Mouse (Mus musculus) forebrain, postnatal 0 days (tissue): ENCODE data around the gene Setd4. TPM values are rescaled to one million over a fixed set of nuclear protein-coding genes. Genes with fewer than 3 reads are reported as not detected.

Source experiments
- ATAC-seq: fragments of 200-750 bp; cut with Nextera tagmentation; 2 replicates; pipeline ENCODE4 v1.8.0; 2017; ENCODE audit warnings: mild to moderate bottlenecking, moderate library complexity
- DNase-seq: peaks from one replicate; pipeline ENCODE4 v3.0.0-alpha.2; 2015
- H3K27ac ChIP-seq: fragments of 300-500 bp; sonication (generic); 2 replicates; pipeline ENCODE4 v1.5.1; 2014; ENCODE audit warnings: low read depth, mild to moderate bottlenecking, antibody characterized with exemption, low read length, moderate library complexity, mixed read lengths
- H3K27me3 ChIP-seq: fragments of 300-500 bp; sonication (generic); 2 replicates; pipeline ENCODE4 v1.6.1; 2014; ENCODE audit warnings: mild to moderate bottlenecking, low read length, mixed read lengths; ENCODE audit not compliant: insufficient read depth
- H3K36me3 ChIP-seq: fragments of 300-500 bp; sonication (generic); 2 replicates; pipeline ENCODE4 v1.6.1; 2014; ENCODE audit warnings: mild to moderate bottlenecking, moderate library complexity; ENCODE audit not compliant: insufficient read depth
- H3K4me1 ChIP-seq: fragments of 300-500 bp; sonication (generic); 2 replicates; pipeline ENCODE4 v1.6.1; 2014; ENCODE audit warnings: antibody characterized with exemption; ENCODE audit not compliant: insufficient read depth
- H3K4me2 ChIP-seq: fragments of 300-500 bp; sonication (generic); 2 replicates; pipeline ENCODE4 v1.6.1; 2014; ENCODE audit warnings: low read depth, mild to moderate bottlenecking, moderate library complexity
- H3K4me3 ChIP-seq: fragments of 300-500 bp; sonication (generic); 2 replicates; pipeline ENCODE4 v1.5.1; 2014; ENCODE audit warnings: low read depth, low read length, mixed read lengths
- H3K9ac ChIP-seq: fragments of 300-500 bp; sonication (generic); 2 replicates; pipeline ENCODE4 v1.6.1; 2014; ENCODE audit warnings: mild to moderate bottlenecking
- H3K9me3 ChIP-seq: fragments of 300-500 bp; sonication (generic); 2 replicates; pipeline ENCODE4 v1.6.1; 2016; ENCODE audit warnings: low read length
- CTCF ChIP-seq: sonication (generic); IDR thresholded peaks from 2 replicates; pipeline ENCODE4 v1.5.1; 2016; ENCODE audit warnings: antibody characterized with exemption, control low read depth, low read depth
- WGBS: fragments of 180-500 bp; shearing (Covaris S2); extraction: QIAGEN DNeasy Blood & Tissue Kit; methylation state at CpG from one replicate; pipeline ENCODE4 v1.1.7; 2014; 5-methylcytosine and 5-hydroxymethylcytosine counted together
- polyA plus RNA-seq: library from polyadenylated mRNA; unstranded; fragments of >200 nt; fragmentation: Nextera tagmentation; extraction: Ambion mirVana; gene quantifications from 2 replicates; pipeline ENCODE4 v1.2.1, GENCODE M21; 2015
- total RNA-seq: library from RNA; depleted of rRNA; stranded (reverse); fragments of >200 nt; gene quantifications from 2 replicates; pipeline ENCODE4 v1.2.3, GENCODE M21; 2014

Setd4 gene
- total and polyA plus RNA-seq, 2 experiments from 2014 or later: 14.7 to 15.9 TPM

- Histone ChIP-seq H3K27ac (no peak overlapping the region), H3K27me3 (no peaks in the 10 kb centered on the region), H3K9ac (no peak overlapping the region), H3K4me1 (no peaks in the 10 kb centered on the region), H3K4me2 (no peak overlapping the region), H3K4me3 (no peak overlapping the region), H3K9me3 (no peaks in the 10 kb centered on the region), H3K36me3 (peaks cover 48% of the 10 kb centered on the region)
- no peak for TF ChIP-seq CTCF
- no peak for DNase-seq
- ATAC-seq: no peak
- 97% methylated on average over 3 of the region's 3 CpGs for WGBS
Observed at GRCm38 (mm10) chr16:93592711-93593110, 11.2 kb downstream of the Setd4 start.

GRCm38 (mm10) chr16:93591450-93592430, 12.1 kb downstream of the Setd4 start:
- no peak for TF ChIP-seq CTCF
- H3K4me1 ChIP-seq: no peaks in the 10 kb centered on the region
- peaks cover 46% of the 10 kb centered on the region for H3K36me3 ChIP-seq
- DNase-seq (no peak), ATAC-seq (no peak)
- no peak overlapping the region for H3K9ac ChIP-seq
- no peak overlapping the region for H3K27ac ChIP-seq
- no peaks in the 10 kb centered on the region for H3K27me3 ChIP-seq
- 94% methylated on average over 20 of the region's 20 CpGs for WGBS
- no peak overlapping the region for H3K4me2 ChIP-seq
- no peak overlapping the region for H3K4me3 ChIP-seq
- no peaks in the 10 kb centered on the region for H3K9me3 ChIP-seq

GRCm38 (mm10) chr16:93590915-93591314, 12.9 kb downstream of the Setd4 start:
- DNase-seq: no peak
- WGBS: 96% methylated on average over 15 of the region's 15 CpGs
- ATAC-seq: no peak

GRCm38 (mm10) chr16:93588281-93588680, 15.6 kb downstream of the Setd4 start:
- WGBS: 50% methylated on average over 4 of the region's 4 CpGs
- Histone ChIP-seq H3K9ac (no peak overlapping the region), H3K4me1 (no peaks in the 10 kb centered on the region), H3K4me3 (no peak overlapping the region), H3K9me3 (no peaks in the 10 kb centered on the region), H3K27ac (no peak overlapping the region), H3K4me2 (no peak overlapping the region), H3K36me3 (peaks cover 59% of the 10 kb centered on the region), H3K27me3 (no peaks in the 10 kb centered on the region)
- TF ChIP-seq CTCF: no peak
- DNase-seq (no peak), ATAC-seq (no peak)

More at GRCm38 (mm10) chr16:93590915-93591314, 12.9 kb downstream of the Setd4 start:
- Histone ChIP-seq H3K4me1 (no peaks in the 10 kb centered on the region), H3K4me2 (no peak overlapping the region), H3K9me3 (no peaks in the 10 kb centered on the region), H3K27me3 (no peaks in the 10 kb centered on the region), H3K36me3 (peaks cover 50% of the 10 kb centered on the region), H3K4me3 (no peak overlapping the region), H3K27ac (no peak overlapping the region), H3K9ac (no peak overlapping the region)
- TF ChIP-seq CTCF: no peak

GRCm38 (mm10) chr16:93586382-93586781, 17.5 kb downstream of the Setd4 start:
- Histone ChIP-seq H3K4me1 (no peaks in the 10 kb centered on the region), H3K36me3 (peaks cover 56% of the 10 kb centered on the region), H3K4me2 (no peak overlapping the region), H3K9ac (no peak overlapping the region), H3K9me3 (no peaks in the 10 kb centered on the region), H3K4me3 (no peak overlapping the region), H3K27ac (no peak overlapping the region), H3K27me3 (no peaks in the 10 kb centered on the region)
- TF ChIP-seq CTCF: no peak
- ATAC-seq: no peak
- WGBS: 54% methylated on average over 8 of the region's 8 CpGs
- DNase-seq: no peak

GRCm38 (mm10) chr16:93585703-93586205, 18.1 kb downstream of the Setd4 start:
- no peaks in the 10 kb centered on the region for H3K9me3 ChIP-seq

GRCm38 (mm10) chr16:93584976-93585702, 18.7 kb downstream of the Setd4 start:
- Histone ChIP-seq H3K27ac (no peak overlapping the region), H3K9me3 (no peaks in the 10 kb centered on the region), H3K9ac (no peak overlapping the region), H3K4me3 (no peak overlapping the region), H3K36me3 (peaks cover 44% of the 10 kb centered on the region), H3K4me1 (no peaks in the 10 kb centered on the region), H3K4me2 (no peak overlapping the region), H3K27me3 (no peaks in the 10 kb centered on the region)
- WGBS: 91% methylated on average over 24 of the region's 24 CpGs
- TF ChIP-seq CTCF: no peak
- DNase-seq: no peak
- ATAC-seq: no peak

More at GRCm38 (mm10) chr16:93585703-93586205, 18.1 kb downstream of the Setd4 start:
- TF ChIP-seq CTCF: no peak
- Histone ChIP-seq H3K4me2 (no peak overlapping the region), H3K4me1 (no peaks in the 10 kb centered on the region), H3K4me3 (no peak overlapping the region), H3K9ac (no peak overlapping the region), H3K27ac (no peak overlapping the region), H3K27me3 (no peaks in the 10 kb centered on the region), H3K36me3 (peaks cover 51% of the 10 kb centered on the region)
- WGBS: 88% methylated on average over 9 of the region's 9 CpGs
- ATAC-seq (no peak), DNase-seq (no peak)
